Mouse (Mus musculus) small intestine, adult 2 months (tissue): ENCODE data around the gene Tpst2. TPM values are rescaled to one million over a fixed set of nuclear protein-coding genes. Genes with fewer than 3 reads are reported as not detected.
"Not testable (repeated sequence)": the region's sequence is repeated elsewhere in the genome, so short reads cannot be mapped to it uniquely, and the experiment has no call there.

Experiments
- H3K27ac ChIP-seq: fragments of 200-500 bp; 2 replicates; pipeline ENCODE4 v1.5.1; 2012; ENCODE audit warnings: low read depth, low read length, control low read depth, inconsistent platforms; ENCODE audit not compliant: insufficient read depth
- H3K27me3 ChIP-seq: fragments of 200-500 bp; 2 replicates; pipeline ENCODE4 v1.6.1; 2012; ENCODE audit warnings: mild to moderate bottlenecking, moderate library complexity, low read length, inconsistent platforms; ENCODE audit not compliant: control insufficient read depth, insufficient read depth
- H3K36me3 ChIP-seq: fragments of 200-500 bp; 2 replicates; pipeline ENCODE4 v1.6.1; 2012; ENCODE audit warnings: mild to moderate bottlenecking, low read length, control low read depth, inconsistent platforms; ENCODE audit not compliant: control insufficient read depth, insufficient read depth
- H3K4me1 ChIP-seq: fragments of 200-500 bp; 2 replicates; pipeline ENCODE4 v1.6.1; 2012; ENCODE audit warnings: low read length, inconsistent platforms, mixed read lengths; ENCODE audit not compliant: control insufficient read depth, insufficient read depth, insufficient read length
- H3K4me3 ChIP-seq: fragments of 200-500 bp; 2 replicates; pipeline ENCODE4 v1.5.1; 2012; ENCODE audit warnings: low read depth, mild to moderate bottlenecking, control low read depth, inconsistent platforms, low read length, moderate library complexity
- CTCF ChIP-seq: fragments of 200-500 bp; IDR thresholded peaks from 2 replicates; pipeline ENCODE4 v1.5.1; 2012; ENCODE audit warnings: low read depth, mild to moderate bottlenecking, control low read depth, inconsistent platforms, low read length, moderate library complexity, mixed read lengths; ENCODE audit not compliant: insufficient replicate concordance, insufficient read length; ENCODE audit errors: extremely low read depth
- POLR2A ChIP-seq: fragments of 200-500 bp; IDR thresholded peaks from 2 replicates; pipeline ENCODE4 v1.6.1; 2012; ENCODE audit warnings: low read depth, mild to moderate bottlenecking, control low read depth, inconsistent platforms, low read length, moderate library complexity
- WGBS: fragments of 180-500 bp; shearing (Covaris S2); methylation state at CpG from one replicate; pipeline ENCODE4 v1.1.7; 2018; 5-methylcytosine and 5-hydroxymethylcytosine counted together
- polyA plus RNA-seq: library from polyadenylated mRNA; depleted of rRNA; stranded (reverse); fragments of >200 nt; gene quantifications from 2 replicates; pipeline ENCODE4 v1.2.3, GENCODE M21; 2012

Tpst2 gene
- polyA plus RNA-seq, 1 experiment: 35.4 TPM

DNA sequence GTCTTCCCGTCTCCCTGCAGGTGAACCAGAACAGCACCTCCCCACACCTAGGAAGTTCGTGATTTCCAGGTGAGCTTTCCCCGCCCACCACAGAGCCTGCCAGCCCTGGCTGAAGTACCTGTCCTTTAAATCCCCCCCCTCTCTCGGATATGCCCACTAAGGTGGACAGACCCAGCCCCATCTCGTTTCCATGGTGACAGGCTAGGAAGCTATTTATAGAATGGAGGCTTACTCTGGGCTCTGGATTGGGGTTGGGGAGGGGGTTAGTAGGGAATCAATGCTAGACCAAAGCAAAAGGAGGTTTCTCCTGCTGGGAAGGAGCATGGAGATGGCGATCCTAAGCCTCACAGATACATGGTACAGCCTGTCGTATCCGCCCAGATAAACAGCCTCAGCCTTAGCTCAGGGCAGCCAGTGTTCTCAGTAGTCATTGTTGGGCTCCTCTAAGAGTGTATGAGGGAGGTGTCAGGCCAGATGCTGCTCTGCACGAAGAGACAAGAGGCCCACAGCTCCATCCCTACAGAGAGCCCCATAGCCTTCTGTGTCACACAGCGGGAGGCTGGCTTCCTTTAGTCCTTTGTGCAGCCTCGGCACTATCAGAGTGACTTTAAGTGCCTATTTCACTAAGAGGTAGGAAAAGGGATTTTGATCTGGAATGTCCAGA lies 36.9 kb downstream of the Tpst2 start:
- H3K27ac ChIP-seq: no peak overlapping the region
- no peaks in the 10 kb centered on the region for H3K27me3 ChIP-seq
- WGBS: 84% methylated on average over 11 of the region's 11 CpGs
- H3K4me3 ChIP-seq: no peak overlapping the region
- TF ChIP-seq CTCF (no peak), POLR2A (no peak)
- no peaks in the 10 kb centered on the region for H3K4me1 ChIP-seq
- peaks cover 43% of the 10 kb centered on the region for H3K36me3 ChIP-seq

DNA sequence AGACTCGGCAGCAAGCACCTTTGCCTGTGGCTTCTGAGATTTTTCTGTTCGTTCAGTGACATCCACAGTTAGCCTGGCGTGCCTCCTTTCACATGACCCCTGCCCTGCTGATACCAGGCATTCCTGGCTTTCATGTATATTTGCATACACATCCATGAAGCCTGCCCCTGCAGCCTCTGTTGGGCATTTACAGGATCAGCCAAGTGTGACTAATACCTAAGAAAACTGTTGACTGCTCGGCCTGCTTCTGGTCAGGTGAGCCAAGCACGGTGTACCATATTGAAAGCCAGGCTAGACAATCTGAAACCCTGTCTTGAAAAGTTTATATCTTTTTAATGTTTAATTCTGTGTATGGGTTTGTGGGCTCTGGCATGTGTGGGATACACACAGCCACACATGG lies 40.0 kb downstream of the Tpst2 start:
- no peak overlapping the region for H3K27ac ChIP-seq
- H3K27me3 ChIP-seq: no peaks in the 10 kb centered on the region
- TF ChIP-seq POLR2A (no peak), CTCF (no peak)
- 85% methylated on average over 5 of the region's 5 CpGs for WGBS
- H3K4me1 ChIP-seq: no peaks in the 10 kb centered on the region
- peaks cover 19% of the 10 kb centered on the region for H3K36me3 ChIP-seq
- H3K4me3 ChIP-seq: no peak overlapping the region

DNA sequence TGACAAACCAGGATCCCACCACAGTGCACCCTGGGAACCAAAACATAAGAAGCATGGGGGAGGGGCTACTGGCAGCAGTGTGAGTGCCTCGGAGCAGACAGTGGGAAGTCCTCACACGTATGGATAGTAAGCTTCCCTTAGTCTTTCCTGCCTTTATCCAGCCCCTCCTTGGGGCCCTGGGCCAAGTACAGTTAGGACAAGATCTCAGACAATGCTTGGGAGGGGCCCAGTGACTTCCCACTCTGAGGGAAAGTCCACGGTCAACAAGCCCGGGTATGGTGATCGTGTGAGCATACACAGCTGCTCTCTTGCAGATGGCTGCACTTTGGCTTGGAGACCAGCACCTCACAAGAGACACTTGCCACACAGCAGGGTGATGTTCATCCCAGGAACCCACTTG lies 40.8 kb downstream of the Tpst2 start:
- TF ChIP-seq POLR2A (no peak), CTCF (no peak)
- no peak overlapping the region for H3K4me3 ChIP-seq
- 12% methylated on average over 5 of the region's 5 CpGs for WGBS
- peaks cover 16% of the 10 kb centered on the region for H3K36me3 ChIP-seq
- no peaks in the 10 kb centered on the region for H3K27me3 ChIP-seq
- H3K4me1 ChIP-seq: no peaks in the 10 kb centered on the region
- H3K27ac ChIP-seq: no peak overlapping the region

DNA sequence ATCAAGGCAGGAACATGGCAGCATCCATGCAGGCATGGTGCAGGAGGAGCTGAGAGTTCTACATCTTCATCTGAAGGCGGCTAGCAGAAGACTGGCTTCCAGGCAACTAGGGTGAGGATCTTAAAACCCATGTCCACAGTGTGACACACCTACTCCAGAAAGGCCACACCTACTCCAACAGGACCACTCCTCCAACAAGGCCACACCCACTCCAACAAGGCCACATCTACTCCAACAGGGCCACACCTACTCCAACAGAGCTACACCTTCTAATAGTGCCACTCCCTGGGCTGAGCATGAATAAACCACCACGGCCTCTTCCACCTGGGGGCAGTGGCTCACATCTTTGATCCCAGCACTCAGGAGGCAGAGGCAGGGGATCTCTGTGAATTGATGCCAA lies 42.9 kb downstream of the Tpst2 start:
- H3K36me3 ChIP-seq, H3K4me3 ChIP-seq, H3K4me1 ChIP-seq, H3K27me3 ChIP-seq, H3K27ac ChIP-seq: not testable (repeated sequence)
- 56% methylated on average over 2 of the region's 2 CpGs for WGBS

DNA sequence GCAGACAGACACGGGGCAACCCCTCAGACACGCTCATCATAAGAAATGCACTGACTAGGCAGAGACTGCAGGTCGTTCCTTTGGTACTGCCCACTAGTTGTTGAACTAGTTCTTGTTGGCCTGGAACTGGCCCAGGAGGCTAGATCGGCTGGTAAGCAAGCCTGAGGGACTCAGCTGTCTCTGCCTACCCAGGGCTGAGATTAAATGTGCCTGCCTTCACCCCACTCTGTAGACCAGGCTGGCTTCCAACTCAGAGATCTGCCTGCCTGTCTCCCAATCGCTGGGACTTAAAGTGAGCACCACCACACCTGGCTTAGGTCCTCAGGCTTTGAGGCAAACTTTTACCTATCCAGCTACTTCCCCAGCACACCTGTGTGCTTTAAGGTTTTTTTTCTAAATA lies 43.9 kb downstream of the Tpst2 start:
- peaks cover 2% of the 10 kb centered on the region; the same call in 1 of the 2 replicates for H3K36me3 ChIP-seq
- no peaks in the 10 kb centered on the region for H3K27me3 ChIP-seq
- TF ChIP-seq CTCF (no peak), POLR2A (no peak)
- no peak overlapping the region for H3K4me3 ChIP-seq
- 60% methylated on average over 5 of the region's 5 CpGs for WGBS
- peaks cover 3% of the 10 kb centered on the region for H3K4me1 ChIP-seq
- no peak overlapping the region for H3K27ac ChIP-seq

DNA sequence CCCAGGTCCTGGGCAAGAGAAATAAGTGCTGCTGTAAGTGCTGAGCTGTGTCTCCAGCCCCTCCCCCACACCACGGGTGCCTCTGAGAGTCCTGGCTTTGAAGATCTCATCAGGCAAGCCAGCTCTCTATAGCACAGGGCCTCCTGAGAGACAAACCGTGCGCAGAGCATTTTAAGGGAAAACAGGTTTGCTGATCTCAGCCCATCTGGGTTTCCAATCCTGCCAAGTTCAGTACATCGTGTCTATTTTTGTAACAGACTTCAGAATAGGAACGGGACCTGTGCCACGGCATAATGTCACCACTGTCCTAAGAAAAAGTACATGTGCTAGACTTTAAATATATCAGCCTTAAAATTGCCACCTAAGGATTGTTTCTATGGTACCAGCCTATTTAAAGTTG lies 44.4 kb downstream of the Tpst2 start:
- Histone ChIP-seq H3K4me3 (no peak overlapping the region), H3K4me1 (peaks cover 5% of the 10 kb centered on the region), H3K36me3 (no peaks in the 10 kb centered on the region), H3K27me3 (no peaks in the 10 kb centered on the region), H3K27ac (no peak overlapping the region)
- 62% methylated on average over 6 of the region's 6 CpGs for WGBS
- TF ChIP-seq POLR2A (no peak), CTCF (no peak)

DNA sequence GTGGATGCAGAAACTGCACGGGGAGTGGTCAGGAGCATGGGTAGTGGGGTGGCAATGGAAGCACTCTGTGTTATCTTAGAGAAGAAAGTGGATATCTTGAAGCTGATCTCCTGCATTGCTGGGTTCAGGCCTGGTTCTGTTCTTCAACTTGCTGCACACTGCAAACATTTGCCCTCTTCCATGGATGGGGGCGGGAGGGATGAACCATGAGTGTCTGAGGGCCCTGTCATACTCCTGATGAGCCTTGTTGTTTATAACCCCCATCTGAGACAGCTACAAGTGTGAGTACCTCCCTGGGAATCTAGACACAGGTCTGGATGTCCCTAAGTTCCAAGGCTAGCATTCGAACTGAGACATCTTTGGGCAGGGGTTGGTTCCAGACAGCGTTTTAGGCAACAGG lies 44.9 kb downstream of the Tpst2 start:
- 79% methylated on average over 4 of the region's 4 CpGs for WGBS

DNA sequence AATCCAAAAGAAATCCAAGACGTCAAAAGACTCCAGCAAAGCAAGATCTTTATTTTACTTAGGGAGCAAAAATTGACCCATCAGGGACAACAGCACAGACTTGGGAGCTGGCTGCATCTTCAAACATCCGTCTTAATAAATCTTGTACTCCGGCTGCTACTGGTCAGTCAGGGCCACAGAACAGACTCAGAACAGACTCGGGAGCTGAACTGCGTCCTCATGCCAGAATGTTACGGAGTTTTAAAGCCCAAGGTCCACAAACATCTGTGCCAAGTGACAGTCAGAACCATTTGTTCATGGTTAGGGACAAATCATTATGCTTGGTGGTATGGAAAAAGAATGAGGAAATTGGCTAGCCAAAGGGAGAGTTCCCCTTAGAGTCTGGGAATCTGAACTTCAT lies 46.8 kb downstream of the Tpst2 start:
- Histone ChIP-seq H3K27me3 (no peaks in the 10 kb centered on the region), H3K4me1 (peaks cover 5% of the 10 kb centered on the region), H3K27ac (no peak overlapping the region), H3K36me3 (peaks cover 2% of the 10 kb centered on the region; the same call in 1 of the 2 replicates), H3K4me3 (no peak overlapping the region)
- WGBS: 86% methylated on average over 6 of the region's 6 CpGs
- TF ChIP-seq CTCF (no peak), POLR2A (no peak)

More for the DNA sequence above, 44.9 kb downstream of the Tpst2 start:
- no peak for TF ChIP-seq CTCF
- TF ChIP-seq POLR2A: no peak
- Histone ChIP-seq H3K27me3 (no peaks in the 10 kb centered on the region), H3K4me1 (peaks cover 5% of the 10 kb centered on the region), H3K36me3 (no peaks in the 10 kb centered on the region), H3K4me3 (no peak overlapping the region), H3K27ac (no peak overlapping the region)
